Mouse (Mus musculus) limb, embryonic 11.5 days (tissue): ENCODE results near the gene Rtl5. TPM values are rescaled to one million over a fixed set of nuclear protein-coding genes. Genes with fewer than 3 reads are reported as not detected.
A peak's percentile ranks its signal among the peaks of the same experiment; 100 is the strongest.
"Not testable (repeated sequence)": the region's sequence is repeated elsewhere in the genome, so short reads cannot be mapped to it uniquely, and the experiment has no call there.

Experiments used
- ATAC-seq: fragments of 200-750 bp; cut with Nextera tagmentation; 2 replicates; pipeline ENCODE4 v1.8.0; 2017; ENCODE audit warnings: low read depth; ENCODE audit not compliant: insufficient number of reproducible peaks, low FRiP score, low TSS enrichment
- DNase-seq: peaks from one replicate; pipeline ENCODE4 v3.0.0-alpha.2; 2015; ENCODE audit warnings: low spot score
- H3K27ac ChIP-seq: fragments of 300-500 bp; sonication (generic); replicated peaks from 2 replicates; pipeline ENCODE4 v1.5.1; 2014; ENCODE audit warnings: low read depth, mild to moderate bottlenecking, low read length
- H3K27me3 ChIP-seq: fragments of 300-500 bp; sonication (generic); 2 replicates; pipeline ENCODE4 v1.6.1; 2014; ENCODE audit warnings: mild to moderate bottlenecking, low read length, mixed read lengths; ENCODE audit not compliant: control insufficient read depth, insufficient read depth
- H3K36me3 ChIP-seq: fragments of 300-500 bp; sonication (generic); 2 replicates; pipeline ENCODE4 v1.6.1; 2014; ENCODE audit warnings: mild to moderate bottlenecking, low read length, moderate library complexity, mixed read lengths; ENCODE audit not compliant: control insufficient read depth, insufficient read depth
- H3K4me1 ChIP-seq: fragments of 300-500 bp; sonication (generic); 2 replicates; pipeline ENCODE4 v1.6.1; 2014; ENCODE audit warnings: low read length, mixed read lengths; ENCODE audit not compliant: control insufficient read depth, insufficient read depth
- H3K4me2 ChIP-seq: fragments of 300-500 bp; sonication (generic); 2 replicates; pipeline ENCODE4 v1.6.1; 2014; ENCODE audit warnings: low read depth, mild to moderate bottlenecking, moderate library complexity; ENCODE audit not compliant: severe bottlenecking
- H3K4me3 ChIP-seq: fragments of 300-500 bp; sonication (generic); 2 replicates; pipeline ENCODE4 v1.5.1; 2014; ENCODE audit warnings: low read depth, low read length
- H3K9ac ChIP-seq: fragments of 300-500 bp; sonication (generic); 2 replicates; pipeline ENCODE4 v1.6.1; 2014; ENCODE audit warnings: mild to moderate bottlenecking, low read length
- H3K9me3 ChIP-seq: fragments of 300-500 bp; sonication (generic); 2 replicates; pipeline ENCODE4 v1.6.1; 2016; ENCODE audit warnings: low read length; ENCODE audit not compliant: control insufficient read depth
- WGBS: fragments of 180-500 bp; shearing (Covaris S2); extraction: QIAGEN DNeasy Blood & Tissue Kit; methylation state at CpG from one replicate; pipeline ENCODE4 v1.1.7; 2014; 5-methylcytosine and 5-hydroxymethylcytosine counted together
- polyA plus RNA-seq: library from polyadenylated mRNA; unstranded; fragments of >200 nt; fragmentation: Nextera tagmentation; extraction: Ambion mirVana; gene quantifications from 2 replicates; pipeline ENCODE4 v1.2.1, GENCODE M21; 2014

The Rtl5 gene
- 1.6 and 4.0 TPM in 2 replicates for polyA plus RNA-seq

DNA sequence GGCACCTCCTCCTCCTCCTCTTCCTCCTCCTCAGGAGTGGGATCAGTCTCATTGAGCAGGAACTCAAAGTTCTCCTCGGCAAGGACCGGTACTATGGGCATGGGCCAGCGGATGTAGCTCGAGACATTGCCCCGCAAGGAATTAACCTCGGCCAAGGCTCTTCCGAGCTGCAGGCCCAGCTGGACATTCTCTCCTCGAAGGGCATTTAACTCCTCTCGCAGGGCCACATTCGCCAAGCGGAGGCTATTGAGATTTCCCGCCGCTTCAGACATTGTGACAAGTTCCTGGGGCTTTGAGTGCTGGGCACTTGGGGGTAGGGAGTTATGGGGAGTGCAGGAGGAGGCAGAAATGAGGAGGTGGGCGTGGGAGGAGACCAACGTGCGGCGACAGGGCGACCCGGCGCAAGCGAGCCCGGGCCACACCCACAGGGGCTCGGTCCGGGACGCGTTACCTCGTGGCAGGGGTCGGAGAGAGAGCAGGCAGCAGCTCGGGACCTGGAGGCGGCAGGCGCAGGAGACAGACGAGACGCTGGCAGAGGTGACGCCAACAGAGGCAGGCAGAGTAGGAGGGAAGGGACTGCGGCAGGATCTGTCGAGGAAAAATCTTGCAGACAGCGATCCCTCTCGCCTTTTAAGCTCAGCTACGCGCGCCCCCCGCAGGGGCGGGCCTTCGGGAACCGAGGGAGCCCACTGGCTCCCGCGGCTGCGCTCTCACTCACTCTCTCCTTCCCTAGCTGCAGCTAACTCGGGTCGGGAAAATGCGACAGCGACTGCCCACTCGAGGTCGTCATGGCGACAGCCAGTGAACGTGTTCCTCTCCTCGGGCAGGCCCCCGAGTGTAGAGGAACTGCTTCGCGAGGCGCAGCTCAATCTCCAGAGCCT lies at the start of gene Rtl5:
TSS of gene Rtl5 (minus strand) at position 714 of the 881 bp plus-strand sequence.
- peak within 1 kb of the TSS; percentile 70 for H3K27ac ChIP-seq
- 20% methylated on average over 59 of the region's 61 CpGs for WGBS
- H3K4me2 ChIP-seq, result peak within 1 kb of the TSS; percentile 59
- H3K36me3 ChIP-seq, result no peaks in the 10 kb centered on the region
- peak within 1 kb of the TSS; percentile 47; the same call in 1 of the 2 replicates for H3K9ac ChIP-seq
- peak within 1 kb of the TSS; percentile 40 for H3K4me3 ChIP-seq
- ATAC-seq (peak; percentile 87), DNase-seq (peak; percentile 79)
- H3K9me3 ChIP-seq, result no peaks in the 10 kb centered on the region
- H3K27me3 ChIP-seq, result 0 out of 2 replicates have a peak, but pooled peaks cover 12% of the 10 kb centered on the region
- H3K4me1 ChIP-seq, result no peaks in the 10 kb centered on the region

DNA sequence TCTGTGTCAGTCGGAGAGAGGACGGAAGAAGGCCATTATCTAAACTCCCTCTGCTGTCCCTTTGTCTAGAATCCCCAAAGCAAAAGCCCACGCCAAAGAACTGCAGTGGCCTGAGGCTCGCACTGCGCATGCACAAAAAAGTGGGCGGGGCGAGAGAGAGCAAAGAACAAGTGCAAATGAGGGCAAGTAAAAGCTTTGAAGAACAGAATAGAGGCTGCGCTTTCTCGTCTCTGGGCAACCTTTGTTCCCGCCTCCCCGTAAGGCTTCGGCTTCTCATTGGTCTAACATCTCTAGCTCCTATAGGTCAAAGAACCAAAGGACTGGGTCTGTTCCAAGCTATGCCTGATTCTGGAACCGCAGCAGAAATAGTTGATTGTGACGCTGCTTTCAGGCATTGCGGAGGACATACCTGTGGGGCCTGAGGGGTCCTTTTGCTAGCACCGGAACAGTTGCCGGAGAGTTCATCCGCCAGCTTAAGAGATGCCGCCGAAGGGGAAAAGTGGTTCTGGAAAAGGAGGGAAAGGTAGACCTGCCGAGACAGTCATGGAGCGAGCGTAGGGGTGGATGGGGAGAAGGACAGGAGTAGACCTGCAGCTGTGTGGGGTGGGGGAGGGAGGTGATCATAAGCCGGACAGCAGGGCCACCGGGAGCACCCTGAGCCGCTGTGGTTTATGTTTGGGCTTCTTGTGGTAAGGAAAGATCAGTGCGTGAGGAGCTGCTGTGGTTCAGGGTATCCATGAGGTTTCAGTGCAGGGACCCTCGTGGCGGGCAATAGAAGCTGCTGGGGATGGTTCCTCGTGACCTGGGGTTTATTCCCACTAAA lies 48.1 kb upstream of the Rtl5 start, which contains the start of gene Pin4:
TSS of gene Pin4 (plus strand) at position 406 of the 823 bp plus-strand sequence.
- no peaks in the 10 kb centered on the region for H3K9me3 ChIP-seq
- 15% methylated on average over 30 of the region's 30 CpGs for WGBS
- no peaks in the 10 kb centered on the region for H3K4me1 ChIP-seq
- peak within 1 kb of the TSS; percentile 60 for H3K9ac ChIP-seq
- H3K27ac ChIP-seq, result no peak within 1 kb of the TSS
- H3K4me3 ChIP-seq, result peak within 1 kb of the TSS; percentile 55
- peaks cover 9% of the 10 kb centered on the region for H3K27me3 ChIP-seq
- H3K4me2 ChIP-seq, result peak within 1 kb of the TSS; percentile 53
- DNase-seq, result peak; percentile 92
- no peaks in the 10 kb centered on the region for H3K36me3 ChIP-seq
- peak; percentile 100 for ATAC-seq

DNA sequence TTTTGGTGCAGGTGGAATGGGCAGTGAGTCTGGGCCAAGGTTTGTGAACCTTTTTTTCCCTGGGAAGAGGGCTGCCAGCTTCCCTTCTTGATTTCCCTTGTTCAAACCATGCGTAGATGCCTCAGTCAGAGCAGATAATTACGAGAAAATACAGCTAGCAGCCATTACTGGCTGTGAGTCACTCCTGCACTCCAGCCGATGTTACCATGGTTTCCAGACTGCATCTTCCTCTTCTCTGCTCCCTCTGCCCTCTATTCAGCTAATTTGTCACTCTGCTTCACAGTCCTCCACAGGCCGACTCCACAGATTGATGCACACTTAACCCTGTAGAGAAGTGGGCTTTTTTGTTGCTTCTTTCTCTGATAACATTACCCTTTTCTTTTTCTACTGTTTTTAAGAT lies 44.6 kb upstream of the Rtl5 start:
- Histone ChIP-seq H3K27ac (no peak overlapping the region), H3K4me2 (no peak overlapping the region), H3K27me3 (peaks cover 11% of the 10 kb centered on the region), H3K9ac (no peak overlapping the region), H3K4me3 (no peak overlapping the region), H3K9me3 (no peaks in the 10 kb centered on the region), H3K4me1 (no peaks in the 10 kb centered on the region), H3K36me3 (no peaks in the 10 kb centered on the region)
- no peak for ATAC-seq
- WGBS, result 61% methylated on average over 4 of the region's 4 CpGs
- DNase-seq, result no peak

DNA sequence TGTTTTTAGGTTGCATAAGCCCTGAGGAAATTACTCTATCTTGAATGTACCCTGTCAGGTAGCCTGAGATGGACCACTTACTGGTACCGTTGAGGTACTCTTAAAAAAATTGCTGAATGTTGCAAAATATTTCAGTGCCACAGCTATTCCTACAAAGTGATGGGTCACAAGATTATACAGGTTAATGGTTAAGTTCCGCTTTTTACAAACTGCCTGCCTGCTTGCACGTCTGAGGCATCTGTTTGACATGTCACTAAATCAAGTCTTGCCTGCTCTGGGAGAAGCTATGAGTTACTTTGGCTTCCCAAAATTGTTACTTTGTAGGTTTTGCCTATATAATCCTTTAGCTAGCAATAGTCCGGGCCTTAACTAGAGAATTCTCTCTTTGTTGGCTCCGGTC lies 38.2 kb upstream of the Rtl5 start:
- DNase-seq, H3K9me3 ChIP-seq, H3K36me3 ChIP-seq, H3K4me1 ChIP-seq, H3K27me3 ChIP-seq, H3K4me3 ChIP-seq, H3K4me2 ChIP-seq, H3K27ac ChIP-seq, ATAC-seq, H3K9ac ChIP-seq: not testable (repeated sequence)
- 79% methylated on average over 5 of the region's 5 CpGs for WGBS

DNA sequence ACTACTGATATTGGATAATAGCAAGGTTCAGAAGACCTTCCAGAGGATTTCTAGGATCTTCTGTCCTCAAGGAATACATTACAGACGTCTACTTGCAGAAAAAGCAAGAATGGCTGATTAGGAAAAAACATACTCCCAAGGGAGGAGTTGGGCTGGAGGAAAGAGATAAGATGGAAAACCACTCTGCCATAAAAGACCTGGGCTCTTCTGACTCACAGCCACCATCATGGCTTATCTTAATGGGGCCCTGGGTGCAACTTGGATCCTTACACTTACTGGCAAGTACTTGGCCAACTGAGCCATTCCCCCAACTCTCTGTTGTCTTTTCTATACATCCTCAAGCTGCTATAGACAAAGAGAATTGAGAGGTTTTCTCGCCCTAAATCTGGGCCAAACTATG lies 32.7 kb upstream of the Rtl5 start:
- not testable (repeated sequence) for H3K27ac ChIP-seq, H3K36me3 ChIP-seq, H3K27me3 ChIP-seq, H3K9me3 ChIP-seq, H3K9ac ChIP-seq, H3K4me2 ChIP-seq, DNase-seq, ATAC-seq, H3K4me1 ChIP-seq, H3K4me3 ChIP-seq
- 73% methylated on average over 2 of the region's 2 CpGs for WGBS

DNA sequence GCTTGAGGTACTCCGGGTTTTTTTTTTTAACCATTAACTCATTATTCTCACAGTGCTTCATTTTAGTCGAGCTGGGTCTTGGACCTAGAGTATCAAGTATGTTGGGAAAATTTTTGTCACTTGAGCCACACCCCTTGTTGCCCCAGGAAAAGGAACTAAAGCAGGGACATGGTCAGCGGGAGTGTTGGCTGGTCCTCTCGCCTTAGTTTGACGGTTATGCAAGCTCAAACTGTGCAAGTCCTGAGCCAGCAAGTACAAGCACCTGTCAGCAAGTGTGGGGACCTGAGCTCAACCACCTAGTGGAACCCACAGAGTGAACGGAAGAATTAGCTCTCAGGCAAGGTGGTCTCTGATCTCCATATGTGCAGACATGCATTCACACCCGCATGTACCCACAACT lies 30.8 kb upstream of the Rtl5 start:
- ATAC-seq (no peak), DNase-seq (no peak)
- peaks cover 2% of the 10 kb centered on the region; the same call in 1 of the 2 replicates for H3K27me3 ChIP-seq
- WGBS, result 66% methylated on average over 7 of the region's 7 CpGs
- H3K4me3 ChIP-seq, result no peak overlapping the region
- no peak overlapping the region for H3K27ac ChIP-seq
- H3K4me1 ChIP-seq, result no peaks in the 10 kb centered on the region
- H3K4me2 ChIP-seq, result no peak overlapping the region
- no peaks in the 10 kb centered on the region for H3K36me3 ChIP-seq
- H3K9me3 ChIP-seq, result no peaks in the 10 kb centered on the region
- no peak overlapping the region for H3K9ac ChIP-seq

DNA sequence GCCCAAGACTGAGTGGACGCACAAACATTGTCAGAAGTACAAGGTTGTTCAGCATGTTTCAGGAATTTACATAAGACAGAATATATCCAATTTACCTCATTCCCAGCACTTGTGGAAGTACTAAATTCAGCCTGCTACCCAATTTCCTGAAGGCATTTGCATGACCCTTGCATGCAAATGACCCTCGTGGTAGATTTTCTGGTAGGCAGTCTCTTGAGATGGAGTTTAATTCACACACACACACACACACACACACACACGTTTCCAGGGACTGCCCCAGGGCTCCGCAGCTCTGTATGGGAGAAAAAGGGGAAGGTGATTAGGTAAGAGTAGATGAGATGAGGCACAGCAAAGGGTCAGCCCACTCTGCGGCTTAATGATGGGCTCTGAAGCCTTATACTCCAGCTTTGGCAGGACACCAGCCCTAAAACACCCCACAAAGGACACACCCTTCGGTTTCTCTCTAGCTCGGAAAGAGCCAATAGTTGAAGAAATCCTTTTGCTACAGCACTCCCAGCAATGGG lies 23.3 kb upstream of the Rtl5 start:
- Histone ChIP-seq H3K36me3 (no peaks in the 10 kb centered on the region), H3K9ac (no peak overlapping the region), H3K4me2 (no peak overlapping the region), H3K4me1 (no peaks in the 10 kb centered on the region), H3K27ac (no peak overlapping the region), H3K4me3 (no peak overlapping the region), H3K9me3 (no peaks in the 10 kb centered on the region), H3K27me3 (no peaks in the 10 kb centered on the region)
- DNase-seq (no peak), ATAC-seq (no peak)
- WGBS, result 86% methylated on average over 7 of the region's 7 CpGs

DNA sequence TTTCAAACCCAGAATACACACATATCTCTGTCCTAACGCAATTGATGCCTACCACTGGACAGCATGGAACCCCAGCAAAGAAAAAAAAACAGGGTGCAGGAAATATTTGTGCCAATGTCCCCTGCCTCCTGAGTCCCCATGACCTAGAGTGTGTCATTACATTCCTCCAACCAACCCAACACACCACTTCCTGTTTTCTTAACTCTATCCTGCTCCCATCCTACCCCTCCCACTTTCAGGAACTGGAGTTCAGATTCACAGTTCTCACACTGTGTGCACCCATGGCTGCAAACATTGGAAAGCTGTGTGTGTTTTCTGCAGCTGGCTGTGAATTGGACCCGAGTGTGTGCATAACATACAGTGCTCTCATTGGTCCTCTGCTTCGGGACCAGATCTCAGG lies 19.5 kb upstream of the Rtl5 start:
- no peak for ATAC-seq

More for the DNA sequence above, 19.5 kb upstream of the Rtl5 start:
- Histone ChIP-seq H3K4me3 (no peak overlapping the region), H3K36me3 (no peaks in the 10 kb centered on the region), H3K27me3 (0 out of 2 replicates have a peak, but pooled peaks cover 3% of the 10 kb centered on the region), H3K27ac (no peak overlapping the region), H3K4me2 (no peak overlapping the region), H3K4me1 (no peaks in the 10 kb centered on the region), H3K9me3 (no peaks in the 10 kb centered on the region), H3K9ac (no peak overlapping the region)
- no peak for DNase-seq
- WGBS, result 72% methylated on average over 3 of the region's 3 CpGs
